Mouse (Mus musculus): Measurements from ENCODE around the gene Rgp1.
A peak's percentile ranks its signal among the peaks of the same experiment; 100 is the strongest.

- no peak for TF ChIP-seq CTCF (IDR thresholded peaks at IDR 0.05; ENCODE audit: low read depth, low read length)
- TF ChIP-seq EP300 (IDR thresholded peaks at IDR 0.05; ENCODE audit: insufficient read depth, low read depth, low read length): peak; percentile 37; the same call in 1 of the 2 replicates
Measured at GRCm38 (mm10) chr4:43558631-43559356, 19.7 kb upstream of the Rgp1 start.

Measured in ES-Bruce4 (cell line).